Mouse (Mus musculus) myocyte (in vitro differentiated cells): ENCODE measurements around the gene Cfd.

Experiments used
- CEBPB ChIP-seq: IDR thresholded peaks from 2 replicates; pipeline ENCODE4 v1.6.1; 2011; ENCODE audit warnings: mild to moderate bottlenecking, moderate library complexity; ENCODE audit not compliant: poor library complexity, insufficient read depth, severe bottlenecking
- E2F4 ChIP-seq: IDR thresholded peaks from one replicate; pipeline ENCODE4 v1.6.1; 2011; ENCODE audit warnings: mild to moderate bottlenecking, control low read depth, moderate library complexity; ENCODE audit not compliant: insufficient read depth
- MAX ChIP-seq: IDR thresholded peaks from one replicate; pipeline ENCODE4 v1.6.1; 2011; ENCODE audit warnings: low read depth, mild to moderate bottlenecking, control low read depth
- MYOD1 ChIP-seq, 3 experiments: IDR thresholded peaks; one replicate each; pipeline ENCODE4 v1.6.1; 2011; ENCODE audit warnings: control low read depth in 2 of 3, low read depth in 2 of 3, mild to moderate bottlenecking in 2 of 3, moderate library complexity in 1 of 3; ENCODE audit not compliant: insufficient read length in 2 of 3, control insufficient read depth in 1 of 3
- MYOG ChIP-seq, 3 experiments: IDR thresholded peaks; one replicate each; pipeline ENCODE4 v1.6.1; 2011; ENCODE audit warnings: control low read depth in 2 of 3, low read depth in 2 of 3, mild to moderate bottlenecking in 2 of 3; ENCODE audit not compliant: insufficient read length in 2 of 3, control insufficient read depth in 1 of 3, insufficient read depth in 1 of 3
- POLR2A ChIP-seq: IDR thresholded peaks from one replicate; pipeline ENCODE4 v1.6.1; 2011; ENCODE audit warnings: low read depth, mild to moderate bottlenecking, control low read depth, moderate library complexity; ENCODE audit not compliant: insufficient read length
- SRF ChIP-seq: IDR thresholded peaks from one replicate; pipeline ENCODE4 v1.6.1; 2011; ENCODE audit warnings: low read depth; ENCODE audit not compliant: control insufficient read depth, insufficient read length
- TCF12 ChIP-seq: IDR thresholded peaks from one replicate; pipeline ENCODE4 v1.6.1; 2011; ENCODE audit warnings: mild to moderate bottlenecking, control low read depth; ENCODE audit not compliant: poor library complexity, insufficient read depth, severe bottlenecking
- USF1 ChIP-seq: IDR thresholded peaks from one replicate; pipeline ENCODE4 v1.6.1; 2011; ENCODE audit warnings: low read depth, mild to moderate bottlenecking, control low read depth, moderate library complexity

- TF ChIP-seq POLR2A, result no peak
- no peak for TF ChIP-seq MYOG (IDR thresholded peaks at IDR 0.05; ENCODE audit: control insufficient read depth in 1 of 3, insufficient read depth in 1 of 3, insufficient read length in 2 of 3, low read depth in 2 of 3)
- no peak for TF ChIP-seq MAX
- no peak for TF ChIP-seq SRF
- TF ChIP-seq USF1, result no peak
- TF ChIP-seq CEBPB, result no peak
- TF ChIP-seq E2F4, result no peak
- no peak for TF ChIP-seq TCF12
- no peak for TF ChIP-seq MYOD1 (IDR thresholded peaks at IDR 0.05; ENCODE audit: control insufficient read depth in 1 of 3, insufficient read length in 2 of 3, low read depth in 2 of 3)
These were observed 7.2 kb upstream of the Cfd start for GRCm38 (mm10) chr10:79883297-79884084.
